Mouse (Mus musculus): Measurements from ENCODE around the gene Irs3. TPM values are rescaled to one million over a fixed set of nuclear protein-coding genes. Genes with fewer than 3 reads are reported as not detected.

Gene Irs3
- polyA plus RNA-seq, 1 experiment from 2014 or later = 0.17 TPM

DNA sequence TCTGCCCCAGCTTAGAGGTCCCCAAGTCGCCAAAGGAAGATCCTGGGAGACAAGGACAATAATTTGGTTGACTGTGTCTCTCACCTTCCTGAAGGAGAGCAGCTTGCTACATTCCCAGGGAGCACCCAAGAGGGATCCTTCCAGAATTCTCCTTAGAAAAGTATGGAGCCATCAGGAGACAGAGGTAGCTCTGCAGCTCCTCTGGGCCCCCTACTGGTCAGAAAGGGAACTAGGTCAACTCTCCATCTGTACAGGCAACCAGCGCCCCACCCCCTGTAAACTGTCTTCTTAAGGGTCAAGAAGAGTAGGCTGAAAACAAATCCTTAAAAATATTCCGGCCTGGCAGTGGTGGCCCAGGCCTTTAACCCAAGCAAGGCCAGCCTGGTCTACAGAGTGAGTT, 7.0 kb upstream of the Irs3 start:
- no peak overlapping the region for H3K27ac ChIP-seq
- no peak overlapping the region for H3K4me3 ChIP-seq
- peaks cover 3% of the 10 kb centered on the region; the same call in 1 of the 2 replicates for H3K36me3 ChIP-seq (replicated peaks)
- H3K9ac ChIP-seq = no peak overlapping the region
- 21% methylated on average over 3 of the region's 3 CpGs for WGBS
- H3K4me1 ChIP-seq = peaks cover 28% of the 10 kb centered on the region
- H3K27me3 ChIP-seq (replicated peaks) = no peaks in the 10 kb centered on the region
- H3K4me2 ChIP-seq = no peak overlapping the region
- no peak for ATAC-seq (replicated peaks)
- no peaks in the 10 kb centered on the region for H3K9me3 ChIP-seq

DNA sequence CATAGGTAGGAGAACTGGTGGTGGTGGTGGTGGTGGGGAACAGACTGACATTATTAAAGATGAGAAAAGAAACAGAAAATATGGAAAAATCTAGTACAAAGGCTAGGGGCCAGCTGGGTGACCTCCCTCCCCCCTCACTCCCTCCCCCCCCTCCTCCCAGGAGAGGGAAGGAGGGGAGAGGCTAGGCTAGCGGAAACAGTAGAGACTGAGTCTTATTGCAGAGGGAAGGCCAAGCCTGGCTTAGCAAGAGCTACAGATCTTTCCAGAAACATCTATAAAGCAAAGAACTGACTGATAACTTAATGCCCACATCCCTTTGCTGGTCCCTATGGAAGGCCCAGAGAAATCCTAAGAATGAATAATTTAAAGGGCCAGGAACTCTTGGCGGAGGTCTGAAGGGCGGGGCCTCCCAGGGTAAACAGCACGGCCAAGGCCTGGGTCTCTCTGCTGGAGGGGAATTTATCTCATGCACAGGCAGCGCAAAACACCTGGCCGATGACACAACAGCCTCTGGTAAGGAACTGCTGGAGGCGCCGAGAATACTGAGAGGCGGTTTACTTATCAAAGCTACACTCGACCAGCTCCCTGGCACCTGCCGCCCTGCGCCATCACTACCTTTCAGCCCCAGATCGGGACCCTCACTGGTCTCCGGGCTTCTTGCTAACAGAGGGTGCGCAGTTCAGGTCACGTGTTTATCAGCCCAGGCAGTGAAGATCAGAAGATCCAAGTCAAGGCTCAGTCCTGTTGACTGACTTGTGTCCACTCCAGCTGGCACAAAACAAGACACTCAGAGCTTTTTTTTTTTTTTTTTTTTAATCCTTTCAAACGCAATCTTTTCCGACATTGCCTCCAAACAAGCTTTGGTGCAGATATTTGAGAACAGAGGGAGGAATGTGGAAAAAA, 4.4 kb upstream of the Irs3 start:
- Histone ChIP-seq H3K4me2 (peak overlapping the region; percentile 23), H3K9ac (no peak overlapping the region), H3K4me1 (peaks cover 27% of the 10 kb centered on the region), H3K9me3 (no peaks in the 10 kb centered on the region), H3K4me3 (no peak overlapping the region), H3K36me3 (replicated peaks) (no peaks in the 10 kb centered on the region; the same call in 1 of the 2 replicates), H3K27ac (0 out of 2 replicates have a peak overlapping the region, but pooled peaks have one; percentile 5), H3K27me3 (replicated peaks) (peaks cover 19% of the 10 kb centered on the region)
- WGBS = 13% methylated on average over 18 of the region's 18 CpGs
- ATAC-seq (replicated peaks) = no peak

DNA sequence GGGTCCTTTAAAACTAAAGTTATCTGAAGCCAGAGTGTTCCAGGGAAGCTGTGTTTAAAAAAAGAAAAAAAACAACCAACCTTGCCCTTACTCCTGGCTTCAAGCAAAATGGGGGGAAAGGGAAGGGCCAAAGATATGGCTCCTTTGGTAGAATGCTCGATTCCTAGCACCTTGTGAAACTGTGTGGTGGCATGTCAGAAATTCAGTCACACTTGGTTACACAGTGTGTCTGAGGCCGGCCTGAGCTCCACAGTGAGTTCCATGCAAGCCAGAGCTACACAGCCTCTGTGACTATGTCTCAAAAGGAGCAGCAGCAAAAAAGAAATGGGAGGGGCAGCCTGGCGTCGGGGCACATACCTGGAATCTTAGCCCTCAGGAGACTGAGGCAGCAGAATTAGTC, 3.7 kb upstream of the Irs3 start:
- H3K4me1 ChIP-seq = peaks cover 28% of the 10 kb centered on the region
- H3K27ac ChIP-seq = 0 out of 2 replicates have a peak overlapping the region, but pooled peaks have one; percentile 5
- peaks cover 24% of the 10 kb centered on the region for H3K27me3 ChIP-seq (replicated peaks)
- no peak overlapping the region for H3K9ac ChIP-seq
- H3K36me3 ChIP-seq (replicated peaks) = no peaks in the 10 kb centered on the region; the same call in 1 of the 2 replicates
- no peak overlapping the region for H3K4me3 ChIP-seq
- H3K4me2 ChIP-seq = no peak overlapping the region
- WGBS = 23% methylated on average over 4 of the region's 4 CpGs
- H3K9me3 ChIP-seq = no peaks in the 10 kb centered on the region
- ATAC-seq (replicated peaks) = no peak

DNA sequence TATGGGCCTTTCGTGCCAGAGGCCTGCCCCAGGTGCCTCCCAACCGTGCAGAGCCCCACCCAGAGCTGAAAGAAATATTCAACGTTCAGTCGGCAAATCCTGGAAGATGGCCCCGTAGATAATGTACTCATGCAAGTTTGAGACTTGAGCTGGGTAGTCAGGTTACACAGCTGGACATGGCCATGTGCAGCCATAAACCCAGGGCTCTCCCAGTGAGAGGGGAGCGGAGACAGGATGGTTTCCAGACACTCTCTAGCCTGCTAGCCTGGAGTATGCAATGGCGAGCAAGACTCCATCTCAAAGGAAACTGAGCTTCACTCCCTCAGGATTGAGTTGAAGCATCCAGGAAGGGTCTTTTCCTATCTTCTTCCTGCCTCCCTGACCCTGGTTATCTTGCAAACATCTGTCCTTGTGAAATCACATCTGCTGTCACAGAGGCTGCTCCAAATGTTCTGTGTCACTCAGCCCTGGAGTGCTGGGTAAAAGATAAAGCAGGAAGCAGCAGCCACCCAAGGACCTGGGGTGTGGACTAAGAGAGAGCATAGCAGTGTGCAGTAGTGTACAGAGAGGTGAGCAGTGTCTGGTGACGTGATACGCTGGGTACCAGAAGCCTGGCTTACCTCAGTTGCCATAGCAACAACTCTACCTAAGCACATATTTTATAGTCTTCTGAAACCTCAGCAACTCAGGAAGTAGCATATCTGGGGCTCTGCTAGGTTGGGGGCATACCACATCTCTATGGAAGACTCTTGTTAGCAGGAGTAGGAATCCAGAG, 2.5 kb upstream of the Irs3 start:
- H3K9me3 ChIP-seq = no peaks in the 10 kb centered on the region
- H3K27ac ChIP-seq = 0 out of 2 replicates have a peak overlapping the region, but pooled peaks have one; percentile 17
- peaks cover 28% of the 10 kb centered on the region for H3K4me1 ChIP-seq
- H3K4me3 ChIP-seq = no peak overlapping the region
- H3K36me3 ChIP-seq (replicated peaks) = no peaks in the 10 kb centered on the region; the same call in 1 of the 2 replicates
- peak; percentile 74; the same call in 1 of the 2 replicates for ATAC-seq (replicated peaks)
- H3K4me2 ChIP-seq = no peak overlapping the region
- H3K27me3 ChIP-seq (replicated peaks) = peaks cover 35% of the 10 kb centered on the region
- H3K9ac ChIP-seq = no peak overlapping the region
- 70% methylated on average over 9 of the region's 9 CpGs for WGBS

DNA sequence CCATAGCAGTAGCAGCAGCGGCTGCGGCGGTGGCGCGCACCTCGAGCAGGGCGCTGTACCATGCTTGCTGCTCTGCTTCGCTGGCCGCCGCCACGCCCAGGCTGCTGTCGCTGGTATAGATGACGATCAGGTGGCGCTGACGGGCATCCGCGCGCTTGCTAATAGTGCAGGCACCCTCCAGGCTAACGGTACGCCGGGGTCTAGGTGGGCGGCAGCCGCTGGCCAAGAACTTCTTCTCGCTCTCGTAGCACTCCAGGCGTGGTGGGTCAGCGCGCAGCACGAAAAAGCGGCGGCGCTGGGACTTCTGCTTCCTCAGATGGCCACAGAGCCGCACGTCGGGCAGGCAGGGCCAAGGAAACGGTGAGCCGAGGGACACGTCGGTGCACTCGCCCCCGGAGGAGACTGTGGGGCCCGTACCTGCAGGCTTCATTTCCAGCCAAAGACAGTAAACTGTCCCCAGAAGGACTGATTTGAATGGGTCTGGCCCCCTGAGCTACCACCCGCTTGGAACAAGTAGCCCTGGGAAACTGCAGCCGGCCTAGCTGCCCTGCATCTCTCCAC, 343 bp downstream of the Irs3 start:
- no peak overlapping the region for H3K9ac ChIP-seq
- peaks cover 12% of the 10 kb centered on the region; the same call in 1 of the 2 replicates for H3K36me3 ChIP-seq (replicated peaks)
- H3K4me3 ChIP-seq = peak overlapping the region; percentile 19
- H3K27me3 ChIP-seq (replicated peaks) = peaks cover 35% of the 10 kb centered on the region
- H3K27ac ChIP-seq = no peak overlapping the region
- H3K9me3 ChIP-seq = no peaks in the 10 kb centered on the region
- ATAC-seq (replicated peaks) = no peak
- H3K4me2 ChIP-seq = peak overlapping the region; percentile 37
- H3K4me1 ChIP-seq = peaks cover 22% of the 10 kb centered on the region
- 3% methylated on average over 44 of the region's 44 CpGs for WGBS

DNA sequence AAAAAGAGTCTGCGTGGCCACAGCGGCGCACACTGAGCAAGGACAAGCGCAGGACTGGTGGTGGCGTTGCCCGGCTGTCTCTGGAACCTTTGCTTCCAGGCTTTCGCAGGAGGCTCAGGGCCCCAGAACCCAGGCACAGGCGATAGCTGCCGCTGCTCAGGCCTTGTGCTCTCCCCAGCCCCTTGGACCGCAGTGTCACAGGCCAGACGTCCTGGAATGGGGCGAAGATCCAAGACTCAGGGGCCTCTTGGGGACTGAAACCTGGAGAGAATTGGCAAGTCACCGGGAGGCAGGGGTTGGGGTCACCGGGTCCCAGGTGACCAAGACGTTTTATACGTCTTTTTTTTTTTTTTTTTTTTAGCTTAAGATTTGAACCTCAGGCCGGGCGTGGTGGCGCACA, 1.0 kb downstream of the Irs3 start:
- no peak overlapping the region for H3K4me3 ChIP-seq
- no peak overlapping the region for H3K27ac ChIP-seq
- H3K36me3 ChIP-seq (replicated peaks) = peaks cover 19% of the 10 kb centered on the region; the same call in 1 of the 2 replicates
- H3K27me3 ChIP-seq (replicated peaks) = peaks cover 35% of the 10 kb centered on the region
- 43% methylated on average over 19 of the region's 19 CpGs for WGBS
- ATAC-seq (replicated peaks) = no peak
- no peaks in the 10 kb centered on the region for H3K9me3 ChIP-seq
- peaks cover 15% of the 10 kb centered on the region for H3K4me1 ChIP-seq
- no peak overlapping the region for H3K4me2 ChIP-seq
- no peak overlapping the region; the same call in 1 of the 2 replicates for H3K9ac ChIP-seq

DNA sequence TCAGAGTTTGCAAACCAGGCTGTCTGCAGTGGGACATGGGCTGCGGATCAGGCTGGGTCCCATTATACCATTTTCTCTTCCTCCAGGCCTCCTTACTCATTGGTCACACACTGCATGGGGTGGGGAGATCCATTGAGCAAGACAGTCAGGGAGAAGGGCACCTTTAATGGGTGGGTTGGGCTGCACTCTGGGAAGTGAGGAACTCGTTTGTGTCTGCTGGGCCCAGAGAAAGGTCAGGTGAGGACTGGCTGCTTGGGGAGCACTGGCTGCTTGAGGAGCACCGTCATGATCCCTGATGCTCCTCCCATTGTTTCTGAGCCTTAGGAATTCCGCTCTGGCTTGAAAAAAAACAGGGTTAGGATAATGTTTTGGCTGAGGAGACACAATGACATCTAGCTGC, 2.6 kb downstream of the Irs3 start:
- Histone ChIP-seq H3K9ac (no peak overlapping the region), H3K4me3 (no peak overlapping the region), H3K4me2 (no peak overlapping the region), H3K36me3 (replicated peaks) (peaks cover 29% of the 10 kb centered on the region; the same call in 1 of the 2 replicates), H3K9me3 (no peaks in the 10 kb centered on the region), H3K4me1 (peaks cover 5% of the 10 kb centered on the region; the same call in 1 of the 2 replicates), H3K27ac (no peak overlapping the region), H3K27me3 (replicated peaks) (peaks cover 35% of the 10 kb centered on the region)
- WGBS = 54% methylated on average over 4 of the region's 4 CpGs
- no peak for ATAC-seq (replicated peaks)

DNA sequence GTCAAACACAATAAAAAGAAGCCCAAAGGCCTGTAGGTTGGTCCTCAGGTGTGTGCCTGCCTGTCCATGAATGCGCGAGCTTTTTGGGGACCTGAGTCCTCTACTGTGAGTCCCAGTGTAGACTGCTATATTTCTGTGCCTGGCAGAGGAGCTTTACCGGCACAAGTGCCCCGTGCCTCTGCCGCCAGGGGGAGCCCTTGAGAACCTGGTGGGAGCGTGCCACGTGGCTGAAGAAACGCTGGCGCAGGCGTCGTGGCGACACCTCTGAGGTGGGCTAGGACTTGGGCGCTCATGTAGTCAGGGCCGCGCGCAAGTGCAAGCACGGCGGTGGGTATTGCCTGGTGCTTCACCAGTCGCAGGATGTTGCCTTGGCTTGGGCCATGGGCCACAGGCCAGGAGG, 4.5 kb downstream of the Irs3 start, which contains the start of gene Sap25:
Gene Sap25 (plus strand): TSS at position 281 of the 400 bp plus-strand sequence.
- WGBS = 88% methylated on average over 19 of the region's 19 CpGs
- Histone ChIP-seq H3K27ac (no peak within 1 kb of the TSS), H3K4me3 (no peak within 1 kb of the TSS), H3K9ac (no peak within 1 kb of the TSS), H3K4me2 (no peak within 1 kb of the TSS), H3K4me1 (peaks cover 5% of the 10 kb centered on the region; the same call in 1 of the 2 replicates), H3K36me3 (replicated peaks) (peaks cover 40% of the 10 kb centered on the region; the same call in 1 of the 2 replicates), H3K9me3 (no peaks in the 10 kb centered on the region), H3K27me3 (replicated peaks) (peaks cover 28% of the 10 kb centered on the region)
- no peak for ATAC-seq (replicated peaks)

DNA sequence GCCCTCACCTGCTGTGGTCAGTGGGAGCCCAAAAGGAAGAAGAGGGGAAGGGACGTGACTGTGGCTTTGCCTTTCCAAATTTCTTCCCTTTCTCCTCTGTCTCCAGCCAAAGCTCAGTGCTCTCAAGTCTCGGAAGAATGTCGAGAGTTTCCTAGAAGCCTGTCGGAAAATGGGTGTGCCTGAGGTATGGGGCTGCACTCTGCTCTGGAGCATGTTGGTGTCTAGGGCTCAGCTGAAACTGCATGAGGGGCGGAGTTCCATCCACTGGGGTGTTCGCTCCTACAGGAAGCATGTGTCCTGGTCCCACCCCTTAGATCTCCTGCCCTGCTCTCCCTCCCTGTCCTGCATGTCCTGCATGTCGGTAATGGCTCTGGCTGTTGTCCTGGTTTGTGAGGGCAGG, 6.0 kb downstream of the Irs3 start:
- ATAC-seq (replicated peaks) = no peak
- no peak overlapping the region for H3K27ac ChIP-seq
- H3K4me1 ChIP-seq = no peaks in the 10 kb centered on the region
- no peak overlapping the region for H3K9ac ChIP-seq
- H3K4me2 ChIP-seq = no peak overlapping the region
- H3K27me3 ChIP-seq (replicated peaks) = peaks cover 13% of the 10 kb centered on the region
- 82% methylated on average over 7 of the region's 7 CpGs for WGBS
- H3K4me3 ChIP-seq = no peak overlapping the region
- H3K9me3 ChIP-seq = no peaks in the 10 kb centered on the region
- peaks cover 49% of the 10 kb centered on the region; the same call in 1 of the 2 replicates for H3K36me3 ChIP-seq (replicated peaks)

DNA sequence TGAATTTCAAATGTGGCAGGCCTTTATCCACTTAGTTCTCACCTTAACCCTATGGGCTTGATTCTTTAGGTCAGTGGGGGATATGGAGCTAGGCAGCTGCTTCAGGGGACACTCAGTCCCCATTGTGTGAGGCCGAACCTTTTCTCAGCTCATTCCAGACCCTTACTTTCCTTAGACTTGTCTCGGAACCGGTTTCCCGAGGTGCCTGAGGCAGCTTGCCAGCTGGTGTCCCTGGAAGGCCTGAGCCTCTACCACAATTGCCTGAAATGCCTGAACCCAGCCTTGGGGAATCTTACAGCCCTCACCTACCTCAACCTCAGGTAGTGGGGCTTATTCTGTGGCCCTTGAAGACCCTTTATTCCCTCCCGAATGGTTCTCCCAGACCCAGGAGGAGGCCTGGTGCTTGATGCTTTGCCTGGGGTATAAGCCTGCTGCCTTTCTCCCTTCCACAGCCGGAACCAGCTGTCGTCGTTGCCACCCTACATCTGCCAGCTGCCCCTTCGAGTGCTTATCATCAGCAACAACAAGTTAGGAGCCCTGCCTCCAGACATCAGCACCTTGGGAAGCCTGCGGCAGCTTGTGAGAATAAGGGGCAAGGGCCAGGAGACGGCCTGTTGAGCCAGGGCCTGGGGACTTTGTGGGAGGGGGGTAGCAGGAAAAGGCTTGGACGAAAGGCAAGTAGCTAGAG, 12.0 kb downstream of the Irs3 start:
- Histone ChIP-seq H3K9ac (no peak overlapping the region), H3K4me2 (no peak overlapping the region), H3K27me3 (replicated peaks) (no peaks in the 10 kb centered on the region), H3K4me1 (peaks cover 32% of the 10 kb centered on the region), H3K36me3 (replicated peaks) (peaks cover 32% of the 10 kb centered on the region; the same call in 1 of the 2 replicates), H3K4me3 (no peak overlapping the region), H3K27ac (no peak overlapping the region), H3K9me3 (no peaks in the 10 kb centered on the region)
- WGBS = 82% methylated on average over 12 of the region's 12 CpGs
- no peak for ATAC-seq (replicated peaks)

DNA sequence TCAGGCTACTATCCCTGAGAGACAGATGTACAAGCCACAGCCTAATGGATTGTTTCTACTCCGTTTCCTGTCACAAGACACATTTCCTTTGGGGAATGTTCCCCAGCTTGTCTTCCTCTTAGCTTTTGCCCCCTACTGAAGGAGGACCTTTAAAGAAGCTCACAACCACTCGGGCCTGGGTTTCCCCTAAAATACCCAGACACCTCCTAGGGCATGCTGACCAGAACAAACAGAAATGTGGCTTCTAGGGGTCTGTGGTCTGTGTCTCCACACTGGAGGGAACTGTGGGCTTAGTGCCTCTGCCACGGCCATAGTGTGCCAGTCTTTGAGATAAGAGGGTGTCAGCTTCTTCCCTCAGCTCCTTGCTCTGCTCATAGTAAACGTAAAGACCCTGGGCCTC, 13.9 kb downstream of the Irs3 start:
- WGBS = 75% methylated on average over 4 of the region's 4 CpGs
- Histone ChIP-seq H3K4me1 (peaks cover 43% of the 10 kb centered on the region), H3K9ac (peak overlapping the region; percentile 3; the same call in 1 of the 2 replicates), H3K4me2 (0 out of 2 replicates have a peak overlapping the region, but pooled peaks have one; percentile 94), H3K36me3 (replicated peaks) (peaks cover 18% of the 10 kb centered on the region; the same call in 1 of the 2 replicates), H3K27me3 (replicated peaks) (no peaks in the 10 kb centered on the region), H3K9me3 (no peaks in the 10 kb centered on the region), H3K4me3 (no peak overlapping the region), H3K27ac (no peak overlapping the region)
- ATAC-seq (replicated peaks) = no peak
